In the genomic region with DNA sequence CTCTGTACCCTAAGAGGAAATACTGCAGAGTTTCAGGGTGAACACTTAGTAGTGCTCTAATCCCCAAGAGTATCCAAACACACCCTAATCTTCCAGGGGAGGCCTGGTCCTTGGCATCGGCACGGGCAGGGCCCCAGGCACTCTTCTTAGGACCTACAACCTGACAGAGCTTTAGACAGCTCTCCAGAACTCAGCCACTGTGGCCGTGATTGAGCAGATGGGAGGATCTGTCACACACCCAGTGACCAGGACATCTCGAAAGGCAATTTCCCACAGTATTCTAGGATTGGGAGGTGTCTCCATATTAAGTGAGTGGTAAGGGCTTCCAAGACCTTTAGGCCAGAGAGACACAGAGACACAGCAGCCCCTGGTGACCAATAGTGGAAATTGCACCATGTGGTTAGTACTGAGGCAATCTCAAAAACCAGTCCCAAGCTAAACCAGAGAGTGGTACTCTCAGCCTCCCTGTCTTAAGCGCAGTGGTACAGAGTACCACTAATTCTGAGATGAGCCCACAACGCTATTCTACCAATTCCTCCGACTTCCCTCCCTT, we compare ENCODE assay signal across 9 mouse cellular contexts. TPM values are rescaled to one million over a fixed set of nuclear protein-coding genes. Genes with fewer than 3 reads are reported as not detected.
A peak's percentile ranks its signal among the peaks of the same experiment; 100 is the strongest.
DNase-seq lines count a peak whose midpoint lies in the region; ATAC-seq lines count a peak whose summit lies in the region.
"Had no signal": no experiment of that assay in that cellular context is flagged by ENCODE, and none has a peak within 500 bp of the region (broad histone marks: within the 10 kb centered on the region; RNA-seq: fewer than 3 reads in every experiment).

No protein-coding gene starts in this region.

- DNase-seq in layer of hippocampus, adult 11-12 months (ENCODE audit: low spot score): peak; percentile 50
- DNase-seq in layer of hippocampus, adult 9-10 months (ENCODE audit: low spot score): no peak
- peak; percentile 76 for DNase-seq in ZHBTc4 (ENCODE audit: low read depth, low spot score)
- DNase-seq in cerebellum, postnatal 36 days: peak; percentile 76 to 80
- no peak for DNase-seq in heart, embryonic 10.5 days (ENCODE audit: low spot score)
- peak; percentile 54 for DNase-seq in thymus, postnatal 25 days

- H3K27me3 ChIP-seq in heart, embryonic 10.5 days (ENCODE audit: insufficient read depth, poor library complexity, severe bottlenecking): peaks cover 33% of the 10 kb centered on the region
- H3K27me3 ChIP-seq in kidney, embryonic 14.5 days (ENCODE audit: control insufficient read depth, insufficient read depth, low read length): no peaks in the 10 kb centered on the region

- no peak overlapping the region for H3K9ac ChIP-seq in kidney, embryonic 14.5 days (ENCODE audit: low read depth, low read length)
- H3K9ac ChIP-seq: liver, embryonic 15.5 days had no signal

- WGBS in heart, embryonic 10.5 days: 51% methylated on average over 7 of the region's 7 CpGs
- 52% methylated on average over 7 of the region's 7 CpGs for WGBS in kidney, embryonic 14.5 days

- ATAC-seq in kidney, embryonic 14.5 days (ENCODE audit: low FRiP score, low TSS enrichment): peak; percentile 44; the same call in 1 of the 2 replicates
- ATAC-seq in megakaryocyte progenitor cell, adult 5-6 weeks (replicated peaks; ENCODE audit: poor library complexity): peak; percentile 91

- H3K36me3 ChIP-seq in heart, embryonic 10.5 days: no peaks in the 10 kb centered on the region
- H3K36me3 ChIP-seq in kidney, embryonic 14.5 days (ENCODE audit: control insufficient read depth, insufficient read depth, low read length): no peaks in the 10 kb centered on the region
- H3K36me3 ChIP-seq: liver, embryonic 15.5 days had no signal

- no peak overlapping the region for H3K4me3 ChIP-seq in heart, embryonic 10.5 days
- H3K4me3 ChIP-seq in kidney, embryonic 14.5 days (ENCODE audit: low read length): no peak overlapping the region
- H3K4me3 ChIP-seq: liver, embryonic 15.5 days had no signal

- 0 out of 2 replicates have a peak overlapping the region, but pooled peaks have one; percentile 29 for H3K27ac ChIP-seq in heart, embryonic 10.5 days
- no peak overlapping the region for H3K27ac ChIP-seq in kidney, embryonic 14.5 days (ENCODE audit: low read depth, low read length)
- H3K27ac ChIP-seq: liver, embryonic 15.5 days had no signal

- peaks cover 25% of the 10 kb centered on the region for H3K4me1 ChIP-seq in heart, embryonic 10.5 days
- H3K4me1 ChIP-seq in kidney, embryonic 14.5 days (ENCODE audit: control insufficient read depth, insufficient read depth, low read length): no peaks in the 10 kb centered on the region
- H3K4me1 ChIP-seq: liver, embryonic 15.5 days had no signal

- H3K9me3 ChIP-seq in heart, embryonic 10.5 days: no peaks in the 10 kb centered on the region
- no peaks in the 10 kb centered on the region for H3K9me3 ChIP-seq in kidney, embryonic 14.5 days (ENCODE audit: control insufficient read depth, low read length)
- H3K9me3 ChIP-seq: liver, embryonic 15.5 days had no signal

- no peak overlapping the region for H3K4me2 ChIP-seq in kidney, embryonic 14.5 days (replicated peaks; ENCODE audit: low read depth, low read length)
- H3K4me2 ChIP-seq: liver, embryonic 15.5 days had no signal

RNA-seq across cellular contexts. Expression of a gene that starts 8.4 kb away (rescaled TPM):
- polyA plus RNA-seq in heart, embryonic 10.5 days (2016; fragmentation: Nextera tagmentation; extraction: Ambion mirVana): 0.11 and 0.60 TPM in 2 replicates
- not detected in 2 replicates for polyA plus RNA-seq in kidney, embryonic 14.5 days (2014; fragmentation: Nextera tagmentation; extraction: Ambion mirVana)
- not detected in 2 replicates for total RNA-seq in megakaryocyte progenitor cell, adult 5-6 weeks (2015)
- not detected in 2 replicates for total RNA-seq in megakaryocyte progenitor cell, adult 5-6 weeks (2017)
- polyA plus RNA-seq: liver, embryonic 15.5 days had no signal

RNA-seq across cellular contexts. Expression of a gene that starts 18.9 kb away (rescaled TPM):
- 3.1 and 6.3 TPM in 2 replicates for polyA plus RNA-seq in heart, embryonic 10.5 days (2016; fragmentation: Nextera tagmentation; extraction: Ambion mirVana)
- 3.9 and 7.7 TPM in 2 replicates for polyA plus RNA-seq in kidney, embryonic 14.5 days (2014; fragmentation: Nextera tagmentation; extraction: Ambion mirVana)
- total RNA-seq in megakaryocyte progenitor cell, adult 5-6 weeks (2015): not detected in 2 replicates
- 1.1 TPM in 1 of 2 replicates, not detected in the other for total RNA-seq in megakaryocyte progenitor cell, adult 5-6 weeks (2017)

RNA-seq across cellular contexts. Expression of a gene that starts 38.4 kb away (rescaled TPM):
- polyA plus RNA-seq in heart, embryonic 10.5 days (2016; fragmentation: Nextera tagmentation; extraction: Ambion mirVana): 36.9 and 39.2 TPM in 2 replicates
- 36.5 and 42.3 TPM in 2 replicates for polyA plus RNA-seq in kidney, embryonic 14.5 days (2014; fragmentation: Nextera tagmentation; extraction: Ambion mirVana)
- 11.9 and 12.7 TPM in 2 replicates for total RNA-seq in megakaryocyte progenitor cell, adult 5-6 weeks (2015)
- total RNA-seq in megakaryocyte progenitor cell, adult 5-6 weeks (2017): 5.0 and 7.3 TPM in 2 replicates

RNA-seq across cellular contexts. Expression of a gene that starts 38.4 kb away (rescaled TPM):
- polyA plus RNA-seq in heart, embryonic 10.5 days (2016; fragmentation: Nextera tagmentation; extraction: Ambion mirVana): 145 and 165 TPM in 2 replicates
- 138 and 171 TPM in 2 replicates for polyA plus RNA-seq in kidney, embryonic 14.5 days (2014; fragmentation: Nextera tagmentation; extraction: Ambion mirVana)
- total RNA-seq in megakaryocyte progenitor cell, adult 5-6 weeks (2015): 57.2 and 68.0 TPM in 2 replicates
- total RNA-seq in megakaryocyte progenitor cell, adult 5-6 weeks (2017): 46.1 and 48.9 TPM in 2 replicates

Comparison
In these comparisons a context has a peak if more than half of its experiments do, and no peak if none do; other contexts are left out.
1. DNase-seq: peak in layer of hippocampus, adult 11-12 months (single experiment), ZHBTc4 (single experiment), cerebellum, postnatal 36 days (2 of 2) and thymus, postnatal 25 days (single experiment); none in layer of hippocampus, adult 9-10 months (single experiment) and heart, embryonic 10.5 days (single experiment).